Mouse (Mus musculus) kidney, postnatal 36 days (tissue): ENCODE results near the gene Rbpj.
"Not testable (repeated sequence)": the region's sequence is repeated elsewhere in the genome, so short reads cannot be mapped to it uniquely, and the experiment has no call there.

Source experiments
- DNase-seq, 2 experiments: peaks; one replicate each; pipeline ENCODE4 v3.0.0; 2021 to 2022; ENCODE audit warnings: mixed read lengths in 2 of 2

The Rbpj gene

DNA sequence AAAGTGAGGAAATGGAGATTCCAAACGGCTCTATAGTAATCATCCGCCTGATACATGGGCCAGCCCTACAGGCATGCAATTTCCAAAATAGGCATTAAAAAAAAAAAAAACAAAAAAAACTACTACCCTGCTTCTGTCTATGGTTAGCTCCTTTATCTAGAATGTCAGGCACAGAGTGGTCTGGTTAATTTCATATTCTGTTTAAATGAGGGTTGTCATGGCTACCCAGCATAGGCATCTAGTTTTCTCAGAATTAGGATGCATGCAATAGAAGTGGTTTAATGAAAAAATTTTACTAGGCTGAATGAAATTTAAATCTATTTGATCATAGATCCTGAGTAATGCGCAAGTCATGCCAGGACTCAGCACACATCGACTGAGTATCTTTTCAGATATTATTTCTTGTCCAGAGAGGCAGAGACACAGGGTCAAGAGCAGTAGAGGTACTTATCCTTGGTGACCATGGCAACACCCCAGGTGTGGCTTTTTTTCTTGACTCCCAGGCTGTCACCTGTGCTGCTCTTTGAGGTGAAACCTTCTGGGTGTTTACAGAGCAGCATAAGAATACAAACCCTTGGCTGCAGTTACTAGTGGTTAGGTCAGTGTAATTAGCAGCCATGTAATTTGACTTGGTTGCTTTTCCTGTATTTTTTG is 49.1 kb downstream of the Rbpj start:
- no peak for DNase-seq

DNA sequence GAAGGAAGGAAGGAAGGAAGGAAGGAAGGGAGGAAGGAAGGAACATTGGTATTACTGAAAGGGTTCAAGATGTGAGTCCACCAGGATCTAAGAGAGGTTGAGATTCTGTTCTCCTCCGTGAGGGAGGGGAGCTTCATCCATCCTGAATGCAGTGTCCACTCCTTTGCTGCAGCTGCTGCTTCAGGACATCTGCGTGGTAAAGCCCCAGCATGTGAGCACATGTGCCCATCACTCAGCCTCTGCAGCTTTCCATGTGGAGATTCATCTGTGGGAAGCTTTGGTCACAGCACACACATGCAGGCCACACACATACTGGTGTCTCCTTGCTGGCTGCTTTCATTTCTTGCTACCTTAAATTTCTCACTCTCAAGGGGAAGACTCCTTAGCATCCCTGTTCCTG is 50.5 kb downstream of the Rbpj start:
- DNase-seq, result no peak

DNA sequence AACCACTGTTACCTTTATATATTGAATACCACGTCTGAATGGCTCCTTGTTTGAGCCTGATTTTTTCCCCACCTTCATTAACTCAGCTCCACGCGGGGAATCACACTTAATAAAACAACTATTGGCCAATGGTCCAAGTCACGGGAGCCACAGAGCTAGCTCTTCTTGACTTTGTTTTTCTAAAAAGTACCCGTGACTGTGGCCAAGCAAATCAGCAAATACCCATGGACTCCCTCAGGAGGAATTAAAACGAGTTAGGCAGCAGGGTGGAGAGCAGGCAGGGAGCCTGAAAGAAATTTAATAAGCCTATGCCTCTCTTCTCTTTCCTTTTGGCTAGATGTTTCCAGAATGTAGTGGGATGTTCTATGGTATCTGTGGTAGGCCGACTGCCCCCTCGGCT is 51.9 kb downstream of the Rbpj start:
- no peak for DNase-seq

DNA sequence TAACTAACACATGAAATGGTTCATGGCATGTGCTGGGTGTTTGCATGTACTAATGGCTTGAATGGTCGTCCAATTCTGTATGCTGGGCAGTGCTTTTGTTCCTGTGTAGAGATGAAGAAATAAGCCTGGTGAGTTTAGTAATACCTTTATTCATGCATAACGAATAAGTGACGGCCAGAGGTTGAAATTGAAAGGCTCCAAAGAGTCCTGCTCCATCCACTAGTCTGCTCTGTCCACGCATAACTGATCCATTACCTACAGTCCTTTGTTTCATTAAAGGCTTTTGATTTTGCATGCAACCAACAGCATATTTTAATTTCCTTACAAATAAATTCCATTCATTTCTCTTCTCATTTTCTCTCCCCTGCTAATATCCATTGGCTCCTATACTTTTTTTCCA is 53.2 kb downstream of the Rbpj start:
- DNase-seq, result no peak

DNA sequence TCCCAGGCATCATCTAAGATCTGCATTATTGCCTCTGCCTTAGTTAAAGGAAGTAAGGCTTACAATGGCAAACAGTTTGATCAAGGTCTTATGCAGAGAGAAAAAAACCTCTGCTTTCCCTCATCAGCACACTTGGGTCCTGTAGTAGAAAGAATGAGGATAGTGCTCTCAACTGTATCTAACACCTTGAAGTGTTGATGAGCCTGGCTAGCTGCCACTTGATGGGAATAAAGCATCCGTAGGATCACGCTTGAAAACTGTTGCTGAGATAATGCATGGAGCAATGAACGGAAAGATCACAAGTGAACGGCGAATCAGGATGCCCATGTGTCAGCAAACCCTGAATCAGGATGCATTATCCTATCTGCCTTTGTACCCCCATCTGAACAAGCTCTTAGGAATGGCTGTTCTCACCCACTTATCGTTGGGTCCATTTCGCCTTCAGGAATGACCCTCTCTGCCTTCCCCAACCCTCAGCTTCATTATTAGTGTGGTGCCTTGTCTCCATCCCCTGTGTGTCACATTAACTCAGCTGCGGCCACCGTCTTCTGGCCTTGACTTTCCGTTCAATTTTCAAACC is 54.1 kb downstream of the Rbpj start:
- DNase-seq, result no peak

DNA sequence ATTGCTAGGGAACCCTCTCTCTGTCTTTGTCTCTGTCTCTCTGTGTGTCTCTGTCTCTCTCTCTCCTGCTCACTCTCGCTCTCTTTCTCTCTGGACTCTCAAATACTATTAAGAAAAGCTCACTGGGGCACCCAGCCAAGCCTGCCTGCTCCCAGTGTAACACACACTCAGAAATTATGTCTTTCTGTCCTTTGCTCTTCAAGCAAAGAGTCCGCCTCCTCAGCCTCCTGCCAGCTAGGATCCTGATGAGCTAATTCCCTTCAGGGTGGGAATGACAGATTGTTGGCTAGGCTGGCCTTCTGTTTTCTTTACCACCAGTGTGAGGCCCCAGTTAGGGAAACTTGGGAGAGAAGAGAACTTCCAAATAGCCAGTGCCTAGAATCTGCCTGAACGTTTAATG is 57.1 kb downstream of the Rbpj start:
- DNase-seq, result peak; percentile 38 to 54

DNA sequence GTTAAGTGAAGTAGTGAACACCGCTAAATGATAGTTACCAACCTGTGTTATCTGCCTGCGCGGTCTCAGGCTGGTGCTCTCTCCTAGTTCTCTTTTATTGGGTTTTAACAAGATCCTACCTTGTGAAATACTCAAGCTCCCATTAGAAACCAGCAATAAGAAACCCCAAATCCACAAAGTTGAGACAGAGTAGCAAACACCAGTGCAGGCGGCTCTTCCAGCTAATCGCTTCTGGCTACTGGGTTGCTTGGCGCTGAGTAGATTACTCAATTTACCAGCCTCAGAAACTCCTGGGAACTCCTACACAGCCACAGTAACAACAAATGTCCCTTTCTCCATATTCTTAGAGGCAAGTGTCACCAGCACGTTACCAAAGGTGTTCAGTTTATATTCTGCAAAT is 58.2 kb downstream of the Rbpj start:
- no peak for DNase-seq

DNA sequence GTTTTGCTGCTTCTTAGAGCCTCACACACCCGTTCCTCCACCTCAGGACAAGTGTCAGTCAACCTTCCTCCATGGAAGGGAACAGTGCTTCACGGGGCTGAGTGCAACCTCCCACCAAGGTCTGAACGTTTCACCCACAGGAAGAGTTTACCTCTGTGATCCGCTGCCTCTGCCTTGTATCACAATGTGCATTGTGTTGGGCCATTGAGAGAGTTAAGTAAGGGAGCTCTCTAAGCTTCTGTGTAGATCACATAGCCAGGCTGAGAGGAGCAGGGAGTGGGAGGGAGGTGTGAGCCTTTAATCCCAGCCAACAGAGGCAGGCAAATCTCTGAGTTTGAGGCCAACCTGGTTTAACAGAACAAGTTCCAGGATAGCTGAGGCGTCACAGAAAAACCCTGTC is 58.9 kb downstream of the Rbpj start:
- DNase-seq, result no peak

DNA sequence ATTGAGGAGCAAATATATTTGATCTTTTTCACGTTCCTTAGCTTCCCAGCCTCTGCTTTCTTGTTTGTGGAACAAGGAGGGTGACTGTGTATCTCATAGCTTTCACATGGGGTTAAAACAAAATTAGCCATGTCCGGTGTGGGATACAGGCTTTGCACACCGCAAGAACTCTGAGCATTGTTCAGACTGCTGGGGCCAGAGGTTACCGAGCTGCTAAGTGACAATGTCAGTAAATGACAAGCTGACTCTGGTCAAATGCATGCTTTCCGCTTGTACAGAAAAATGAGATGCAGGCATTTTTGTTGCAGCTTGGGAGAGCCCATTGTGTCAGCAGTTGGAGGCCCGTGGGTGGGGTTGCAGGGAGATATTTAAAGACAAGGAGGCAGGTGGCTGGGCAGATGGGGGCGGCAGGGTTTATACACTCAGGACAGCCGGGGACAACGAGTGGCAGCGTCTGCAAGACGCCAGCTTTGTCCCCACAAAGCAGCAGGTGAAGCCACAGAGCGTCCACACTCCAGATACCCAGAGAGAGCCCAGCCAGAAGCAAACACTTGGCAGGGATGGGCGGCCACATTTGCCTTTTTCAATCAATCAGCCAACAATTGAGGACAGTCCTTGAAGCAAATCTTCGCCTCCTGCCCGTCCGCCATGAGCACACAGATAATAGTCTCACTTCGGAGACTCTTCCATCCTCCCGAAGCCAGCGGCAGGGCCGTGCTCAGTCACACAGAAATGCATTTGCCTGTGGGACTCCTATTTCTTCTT is 59.5 kb downstream of the Rbpj start:
- DNase-seq, result no peak

DNA sequence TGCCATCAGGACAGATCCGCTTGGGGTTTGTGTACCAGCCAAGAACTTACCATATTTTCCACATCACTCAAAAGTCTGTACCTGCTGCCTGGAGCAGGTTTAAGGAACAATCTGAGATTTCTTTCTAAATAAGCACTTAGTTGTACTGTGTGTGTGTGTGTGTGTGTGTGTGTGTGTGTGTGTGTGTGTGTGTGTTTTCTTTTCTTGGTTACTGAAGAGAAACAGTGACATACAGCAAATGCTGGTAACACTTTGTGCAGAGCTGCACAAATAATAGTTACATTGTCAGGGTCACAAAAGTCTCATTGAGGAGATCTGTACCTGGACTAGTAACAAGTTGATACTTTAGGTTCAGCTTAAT is 60.1 kb downstream of the Rbpj start:
- DNase-seq, result no peak

DNA sequence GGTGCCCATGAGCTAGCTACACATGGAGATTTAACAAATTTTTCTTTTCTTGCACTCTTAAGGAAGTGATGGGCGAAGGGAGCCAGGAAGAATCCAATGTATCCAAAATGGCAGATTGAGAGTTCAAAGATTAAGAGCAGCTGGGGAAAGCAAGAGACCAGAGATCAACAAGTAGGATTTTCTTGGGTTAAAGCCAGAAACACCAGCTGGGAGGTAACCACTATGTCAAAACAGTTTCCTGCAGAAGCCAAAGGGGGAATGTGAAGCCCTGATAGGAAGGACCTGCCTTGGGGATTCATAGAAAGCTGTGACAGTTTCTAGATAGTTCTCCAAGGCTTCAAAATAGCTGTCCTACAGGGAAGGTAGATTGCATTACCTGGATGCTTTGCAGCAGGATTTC is 63.9 kb downstream of the Rbpj start:
- peak; percentile 17 to 51 for DNase-seq

DNA sequence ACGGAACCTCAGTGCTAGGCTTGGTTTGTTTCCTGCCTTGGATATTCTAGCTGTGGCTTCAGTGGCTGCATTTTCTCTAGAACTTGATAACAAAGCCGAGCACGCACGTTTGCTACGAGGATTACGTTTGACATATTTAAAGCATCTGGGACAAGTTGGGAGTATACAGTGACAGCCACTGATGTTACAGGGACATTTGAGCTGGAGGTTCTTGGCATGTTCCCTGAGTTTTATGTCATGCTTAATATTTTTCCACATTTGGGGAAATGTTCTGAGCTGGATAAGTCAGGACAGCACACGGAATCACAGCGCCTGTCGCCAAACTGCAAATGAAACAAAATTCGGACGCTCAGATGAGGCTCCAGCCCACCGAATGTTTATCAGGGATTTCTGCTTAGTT is 69.1 kb downstream of the Rbpj start:
- DNase-seq, result no peak

DNA sequence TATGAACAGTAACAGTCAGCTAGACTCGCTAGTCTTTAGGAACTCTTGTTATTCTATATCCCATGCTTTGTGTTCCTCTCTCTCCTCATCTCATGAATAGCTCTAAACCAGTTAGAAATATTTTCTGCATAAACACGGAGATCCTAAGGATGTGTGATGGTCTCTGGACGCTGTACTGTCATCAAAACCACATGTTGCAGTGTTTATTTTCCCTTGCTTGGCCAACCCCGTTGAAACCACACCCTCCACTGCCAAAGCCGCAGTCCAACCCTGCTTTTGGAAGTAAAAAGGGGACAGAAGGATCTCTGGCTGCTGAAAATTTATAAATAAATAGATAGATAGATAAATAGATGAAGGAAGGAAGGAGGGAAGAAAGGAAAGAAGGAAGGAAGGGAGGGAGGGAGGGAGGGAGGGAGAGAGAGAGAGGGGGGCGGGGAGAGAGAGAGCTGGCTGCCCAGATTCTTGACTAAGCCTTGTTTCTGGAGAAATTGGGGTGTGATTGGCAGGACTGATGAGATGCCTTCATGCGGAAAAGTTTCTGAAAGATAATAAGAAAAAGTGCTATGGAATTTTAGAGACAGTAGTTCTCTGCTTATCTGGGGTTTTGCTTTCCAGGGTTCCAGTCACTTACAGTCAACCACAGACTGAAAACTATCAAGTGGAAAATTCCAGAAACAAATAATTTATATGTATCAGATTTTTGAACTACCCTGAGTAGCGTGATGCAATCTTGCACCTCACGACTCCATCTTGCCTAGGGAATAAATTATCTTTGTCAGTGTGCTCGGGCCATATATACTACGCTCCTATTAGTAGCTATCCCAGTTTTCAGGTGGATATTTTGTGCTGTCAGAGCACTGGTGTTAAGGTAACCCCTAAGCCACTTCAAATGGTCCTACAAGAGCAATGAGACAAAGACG is 70.9 kb downstream of the Rbpj start:
- no peak for DNase-seq

DNA sequence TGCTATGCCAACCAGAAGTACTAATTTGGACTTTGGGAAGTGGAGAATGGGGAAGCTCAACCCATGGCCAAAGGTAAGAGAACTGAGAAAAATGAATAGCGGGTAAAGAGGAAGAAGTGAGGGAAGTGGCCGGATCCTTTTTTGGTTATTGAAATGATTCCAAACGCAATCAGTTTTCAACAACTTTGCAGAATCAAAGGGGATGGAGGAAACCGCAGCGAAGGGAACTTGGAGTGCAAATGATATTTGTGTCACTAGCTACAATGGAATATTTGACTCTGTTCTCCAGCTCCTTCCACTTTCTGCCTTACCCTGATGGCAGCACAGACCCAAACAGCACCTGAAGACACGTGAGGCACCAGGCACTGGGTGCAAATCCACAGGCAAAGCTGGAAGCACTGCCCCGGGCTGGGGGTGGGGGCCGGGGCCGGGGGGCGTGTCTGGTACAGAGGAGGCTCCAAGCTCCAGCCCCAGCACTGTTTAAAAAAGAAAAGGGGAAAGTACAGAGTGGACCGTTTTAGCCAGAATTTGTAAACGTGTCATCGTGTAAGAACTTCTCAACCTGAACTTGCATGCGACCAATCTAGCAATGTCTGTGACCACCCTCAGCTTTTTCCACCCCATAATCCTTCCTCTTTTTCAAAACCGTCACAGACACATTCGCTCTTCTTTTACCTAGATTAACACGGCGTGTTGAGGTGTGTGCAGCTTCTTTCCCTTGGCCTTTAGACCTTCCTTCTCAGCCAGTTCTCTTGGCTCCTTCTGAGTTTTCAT is 74.1 kb downstream of the Rbpj start:
- DNase-seq, result peak in 1 of 2 experiments; percentile 2

DNA sequence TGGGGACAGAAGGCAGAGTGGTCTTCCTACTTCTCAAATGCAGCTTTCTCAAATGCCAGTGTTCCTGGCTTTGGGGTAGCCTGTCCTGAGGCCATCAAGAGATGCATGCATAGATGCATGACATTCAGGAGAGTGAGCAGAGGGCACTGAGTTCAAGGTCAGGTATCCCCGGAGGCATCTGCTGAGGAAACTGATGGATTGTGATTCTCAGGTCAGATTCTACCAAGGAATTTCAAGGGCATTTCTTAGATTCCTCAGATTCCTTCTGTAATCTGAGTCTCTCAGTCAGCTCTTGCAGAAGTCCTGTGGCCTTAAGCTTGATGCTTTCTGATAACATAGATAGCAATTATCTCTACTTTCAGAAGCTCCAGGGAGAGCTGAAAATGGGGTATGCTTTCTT is 76.1 kb downstream of the Rbpj start:
- no peak for DNase-seq

DNA sequence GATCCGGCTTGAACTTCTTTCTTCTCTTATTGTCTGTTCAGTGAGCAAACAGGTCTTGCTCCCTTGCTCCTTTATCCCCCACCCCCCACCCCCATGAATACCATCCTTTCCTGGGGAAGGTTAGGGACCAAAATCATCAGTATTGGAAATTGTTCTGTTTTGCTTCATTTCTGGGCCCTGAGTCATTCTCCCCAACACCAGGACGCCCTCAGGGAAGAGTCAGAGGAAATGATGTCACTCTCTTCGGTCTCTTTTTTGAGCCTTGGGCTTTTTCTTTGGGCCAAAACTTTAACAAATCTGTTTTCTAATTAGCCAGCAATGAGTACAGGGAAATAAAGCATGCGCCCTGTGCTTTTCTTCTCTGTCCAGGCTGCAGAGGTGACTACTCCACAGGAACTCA is 77.4 kb downstream of the Rbpj start:
- no peak for DNase-seq

DNA sequence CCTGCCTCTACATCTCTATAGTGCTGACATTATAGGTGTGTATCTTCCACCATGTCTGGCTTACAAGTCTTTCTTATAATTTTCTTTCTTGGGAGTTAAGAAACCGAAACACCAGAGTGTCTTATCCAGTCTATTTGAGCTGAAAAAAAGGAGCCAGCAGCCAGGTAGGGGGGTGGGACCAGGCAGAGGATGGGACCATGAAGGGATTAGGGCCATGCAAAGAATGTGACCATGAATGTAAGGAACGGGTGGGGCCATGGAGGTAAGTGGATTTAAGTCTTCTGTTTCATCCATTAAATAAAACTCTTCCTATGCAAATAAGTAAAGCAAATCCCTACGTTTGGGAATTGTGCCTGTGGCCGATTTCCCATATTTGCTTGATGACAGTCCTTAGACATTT is 78.0 kb downstream of the Rbpj start:
- DNase-seq, result no peak

DNA sequence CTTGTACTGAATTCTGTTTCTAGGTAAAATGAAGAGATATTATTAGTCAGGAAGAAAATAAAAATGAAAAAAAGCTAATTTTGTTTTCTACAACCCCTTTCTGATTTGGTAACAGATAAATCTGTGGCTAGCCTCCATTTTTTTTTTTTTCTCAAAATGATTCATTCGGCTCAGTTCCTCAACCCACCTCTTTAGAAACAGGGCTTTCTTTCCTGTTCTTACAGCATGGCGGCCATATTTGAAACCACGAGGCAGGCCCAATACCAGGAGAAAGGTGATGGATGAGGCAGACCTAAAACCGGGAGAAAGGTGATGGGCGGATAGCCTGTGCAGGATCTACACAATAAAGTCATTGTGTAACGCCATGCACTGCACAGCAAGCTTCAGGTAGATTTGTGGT is 80.5 kb downstream of the Rbpj start:
- no peak for DNase-seq

DNA sequence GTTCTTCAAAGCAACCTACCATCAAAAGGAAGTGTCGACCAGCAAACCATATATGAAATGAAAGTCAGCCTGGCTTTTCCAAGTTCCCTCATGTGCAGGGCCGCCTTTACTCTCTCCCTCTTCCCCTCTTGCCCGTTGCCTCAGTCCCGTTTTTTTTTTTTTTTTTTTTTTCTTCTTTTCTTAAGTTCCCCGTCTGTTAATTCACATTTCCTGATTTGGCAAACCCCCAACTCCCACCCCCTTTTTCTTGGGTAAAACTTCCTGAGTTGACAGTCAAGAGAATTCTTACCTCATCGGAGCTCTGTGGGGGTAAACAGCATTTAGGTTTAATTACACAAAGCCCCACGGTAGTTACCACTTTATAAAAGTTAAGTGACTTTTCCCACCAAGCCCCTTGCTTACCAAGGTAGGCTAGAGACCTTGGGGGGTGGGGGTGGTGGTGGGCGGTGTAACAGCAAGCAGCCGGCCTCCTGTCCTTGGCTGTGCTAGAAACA is 81.1 kb downstream of the Rbpj start:
- DNase-seq, result peak; percentile 16 to 31

DNA sequence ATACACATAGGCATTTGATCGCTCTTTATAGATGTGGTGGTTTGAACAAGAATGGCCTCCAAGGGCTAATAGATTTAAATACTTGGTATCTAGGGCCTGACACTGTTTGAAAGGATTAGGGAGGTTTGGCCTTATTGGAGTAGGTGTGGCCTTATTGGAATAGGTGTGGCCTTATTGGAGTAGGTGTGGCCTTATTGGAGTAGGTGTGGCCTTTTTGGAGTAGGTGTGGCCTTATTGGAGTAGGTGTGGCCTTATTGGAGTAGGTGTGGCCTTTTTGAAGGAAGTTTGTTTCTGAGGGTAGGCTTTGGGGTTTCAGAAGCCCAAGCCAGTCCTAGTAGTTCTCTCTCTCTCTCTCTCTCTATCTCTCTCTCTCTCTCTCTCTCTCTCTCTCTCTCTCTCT is 84.4 kb downstream of the Rbpj start:
- not testable (repeated sequence) for DNase-seq

DNA sequence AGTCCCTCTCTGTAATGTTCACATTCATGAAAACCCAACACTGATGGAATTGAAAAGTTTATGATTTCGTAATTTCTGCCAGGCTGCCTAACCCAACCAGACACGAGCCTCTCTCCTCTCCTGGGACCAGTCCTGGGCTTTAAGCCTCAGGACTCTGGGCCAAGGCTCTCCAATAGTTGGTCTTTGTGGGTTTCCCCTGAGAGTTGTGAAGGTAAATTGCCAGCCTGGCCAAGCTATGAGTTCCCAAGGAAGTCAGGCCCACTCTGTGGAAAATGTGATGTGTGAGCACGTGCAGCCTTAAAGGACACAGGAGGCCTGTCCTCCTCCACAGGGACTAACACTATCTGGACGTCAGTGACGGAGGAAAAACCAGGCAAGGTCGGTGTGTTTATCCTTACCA is 85.4 kb downstream of the Rbpj start:
- DNase-seq, result no peak

DNA sequence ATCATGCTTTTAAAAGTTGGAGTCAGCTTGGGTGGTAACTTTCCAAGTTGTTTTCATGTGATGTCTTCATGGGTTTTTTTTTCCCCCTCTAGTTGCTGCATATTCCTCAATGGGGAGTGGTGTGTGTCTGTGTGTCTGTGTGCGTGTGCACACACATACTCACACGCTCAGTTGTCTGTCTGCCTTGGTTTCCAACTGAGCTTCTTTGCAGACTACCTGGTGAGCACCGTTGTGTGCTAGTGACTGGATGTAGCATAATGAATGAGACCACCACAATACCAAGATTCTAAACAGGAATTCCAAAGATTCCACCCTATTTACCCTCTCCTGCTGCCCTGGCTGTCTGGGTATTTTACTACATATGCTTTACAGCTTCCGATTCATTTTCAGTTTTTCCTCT is 86.0 kb downstream of the Rbpj start:
- DNase-seq, result no peak
